Mouse (Mus musculus) forebrain, embryonic 14.5 days (tissue): Measurements from ENCODE around the gene Fmo2. TPM values are rescaled to one million over a fixed set of nuclear protein-coding genes. Genes with fewer than 3 reads are reported as not detected.

ENCODE experiments used
- ATAC-seq: fragments of 200-750 bp; cut with Nextera tagmentation; 2 replicates; pipeline ENCODE4 v1.8.0; 2017; ENCODE audit warnings: mild to moderate bottlenecking, moderate library complexity
- DNase-seq: peaks from one replicate; pipeline ENCODE4 v3.0.0-alpha.2; 2015; ENCODE audit warnings: low spot score
- H3K27ac ChIP-seq: fragments of 300-500 bp; sonication (generic); 2 replicates; pipeline ENCODE4 v1.5.1; 2014; ENCODE audit warnings: low read depth, mild to moderate bottlenecking, control low read depth, low read length, moderate library complexity
- H3K27me3 ChIP-seq: fragments of 300-500 bp; sonication (generic); replicated peaks from 2 replicates; pipeline ENCODE4 v1.6.1; 2014; ENCODE audit warnings: low read length, control low read depth, mixed read lengths; ENCODE audit not compliant: control insufficient read depth, insufficient read depth
- H3K36me3 ChIP-seq: fragments of 300-500 bp; sonication (generic); 2 replicates; pipeline ENCODE4 v1.6.1; 2014; ENCODE audit warnings: low read length, control low read depth; ENCODE audit not compliant: control insufficient read depth, insufficient read depth
- H3K4me1 ChIP-seq: fragments of 300-500 bp; sonication (generic); 2 replicates; pipeline ENCODE4 v1.6.1; 2014; ENCODE audit warnings: antibody characterized with exemption, low read length, control low read depth; ENCODE audit not compliant: control insufficient read depth, insufficient read depth
- H3K4me2 ChIP-seq: fragments of 300-500 bp; sonication (generic); 2 replicates; pipeline ENCODE4 v1.6.1; 2014; ENCODE audit warnings: mild to moderate bottlenecking, control low read depth, low read length
- H3K4me3 ChIP-seq: fragments of 300-500 bp; sonication (generic); 2 replicates; pipeline ENCODE4 v1.5.1; 2014; ENCODE audit warnings: low read depth, low read length, control low read depth
- H3K9ac ChIP-seq: fragments of 300-500 bp; sonication (generic); 2 replicates; pipeline ENCODE4 v1.6.1; 2014; ENCODE audit warnings: mild to moderate bottlenecking, low read length, control low read depth, moderate library complexity
- H3K9me3 ChIP-seq: fragments of 300-500 bp; sonication (generic); replicated peaks from 2 replicates; pipeline ENCODE4 v1.6.1; 2016; ENCODE audit warnings: low read length, control low read depth, mixed read lengths; ENCODE audit not compliant: control insufficient read depth
- WGBS: fragments of 180-500 bp; shearing (Covaris S2); extraction: QIAGEN DNeasy Blood & Tissue Kit; methylation state at CpG from one replicate; pipeline ENCODE4 v1.1.7; 2014; 5-methylcytosine and 5-hydroxymethylcytosine counted together
- polyA plus RNA-seq: library from polyadenylated mRNA; unstranded; fragments of >200 nt; fragmentation: Nextera tagmentation; extraction: Ambion mirVana; gene quantifications from 2 replicates; pipeline ENCODE4 v1.2.1, GENCODE M21; 2014

Fmo2 gene
- polyA plus RNA-seq, 1 experiment from 2014 or later: 0.06 TPM

GRCm38 (mm10) chr1:162875091-162875490 is 23.4 kb downstream of the Fmo2 start:
- H3K36me3 ChIP-seq: no peaks in the 10 kb centered on the region
- H3K9me3 ChIP-seq: no peaks in the 10 kb centered on the region
- H3K9ac ChIP-seq: no peak overlapping the region
- DNase-seq (no peak), ATAC-seq (no peak)
- H3K4me2 ChIP-seq: no peak overlapping the region
- no peaks in the 10 kb centered on the region for H3K4me1 ChIP-seq
- H3K27me3 ChIP-seq: no peaks in the 10 kb centered on the region
- no peak overlapping the region for H3K27ac ChIP-seq
- H3K4me3 ChIP-seq: no peak overlapping the region
- 91% methylated on average over 3 of the region's 3 CpGs for WGBS

DNA sequence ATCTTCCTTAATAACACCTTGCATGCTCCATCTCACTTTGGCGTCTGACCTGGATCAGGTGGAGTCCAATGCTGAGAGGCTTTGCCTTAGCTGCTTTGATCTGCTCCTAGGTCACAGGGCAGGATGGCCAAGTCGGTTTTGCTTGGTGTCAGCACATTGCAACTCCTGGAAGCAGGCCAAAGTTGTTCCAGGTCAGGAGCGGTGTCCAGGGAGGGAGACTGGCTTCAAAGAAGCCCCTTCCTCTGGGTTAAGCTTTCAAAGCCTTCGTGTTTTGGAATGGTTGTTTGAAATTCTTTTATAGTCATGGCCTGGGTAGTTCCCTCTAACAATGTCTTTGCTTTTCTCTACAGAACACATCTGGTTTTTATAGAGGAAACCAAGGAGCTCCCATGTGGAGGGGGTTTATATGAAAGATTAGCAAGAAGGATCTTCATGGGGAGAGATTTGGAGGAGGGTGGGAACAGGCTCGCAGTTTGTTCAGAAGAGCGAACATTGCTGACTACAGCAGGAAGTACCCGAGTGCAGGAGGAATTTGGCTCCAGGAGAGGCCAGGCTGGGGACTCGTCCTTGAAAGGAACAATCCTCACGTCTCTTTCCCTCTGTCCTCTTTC is 26.7 kb downstream of the Fmo2 start:
- ATAC-seq (no peak), DNase-seq (no peak)
- Histone ChIP-seq H3K4me3 (no peak overlapping the region), H3K36me3 (no peaks in the 10 kb centered on the region), H3K4me2 (no peak overlapping the region), H3K4me1 (no peaks in the 10 kb centered on the region), H3K9me3 (no peaks in the 10 kb centered on the region), H3K27me3 (no peaks in the 10 kb centered on the region), H3K27ac (no peak overlapping the region), H3K9ac (no peak overlapping the region)
- WGBS: 71% methylated on average over 9 of the region's 9 CpGs

GRCm38 (mm10) chr1:162870978-162871377 is 27.5 kb downstream of the Fmo2 start:
- Histone ChIP-seq H3K4me2 (no peak overlapping the region), H3K36me3 (no peaks in the 10 kb centered on the region), H3K27me3 (no peaks in the 10 kb centered on the region), H3K4me1 (no peaks in the 10 kb centered on the region), H3K27ac (no peak overlapping the region), H3K4me3 (no peak overlapping the region), H3K9me3 (no peaks in the 10 kb centered on the region), H3K9ac (no peak overlapping the region)
- 84% methylated on average over 7 of the region's 7 CpGs for WGBS
- ATAC-seq (no peak), DNase-seq (no peak)

DNA sequence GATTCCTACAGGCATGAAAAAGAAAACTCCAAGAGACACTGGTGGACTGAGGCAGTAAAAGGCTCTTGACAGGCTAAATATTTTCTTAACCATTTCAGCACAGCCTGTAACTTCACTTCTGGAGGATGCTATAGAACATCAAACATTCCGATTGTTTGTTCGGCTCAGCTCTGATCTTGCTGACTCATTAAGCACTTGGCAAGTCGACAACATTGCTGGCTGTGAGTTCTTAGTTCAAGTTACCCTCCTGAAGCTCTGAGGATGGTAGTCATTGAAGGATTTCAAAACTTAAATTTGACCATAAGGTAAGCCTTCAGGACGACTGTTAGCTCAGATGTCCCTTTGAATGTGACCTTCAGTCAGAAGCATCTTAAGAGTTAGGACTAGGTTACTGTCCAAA is 31.1 kb downstream of the Fmo2 start:
- no peak for ATAC-seq
- no peak overlapping the region for H3K4me3 ChIP-seq

GRCm38 (mm10) chr1:162866280-162866681 is 32.2 kb downstream of the Fmo2 start, which contains the start of gene Fmo1:
TSS of gene Fmo1 (minus strand) at chr1:162866610.
- Histone ChIP-seq H3K4me2 (no peak within 1 kb of the TSS), H3K27me3 (no peaks in the 10 kb centered on the region), H3K9ac (no peak within 1 kb of the TSS), H3K4me1 (no peaks in the 10 kb centered on the region), H3K36me3 (no peaks in the 10 kb centered on the region), H3K9me3 (no peaks in the 10 kb centered on the region), H3K27ac (no peak within 1 kb of the TSS), H3K4me3 (no peak within 1 kb of the TSS)
- ATAC-seq (no peak), DNase-seq (no peak)
- 80% methylated on average over 7 of the region's 7 CpGs for WGBS

More for the DNA sequence above, 31.1 kb downstream of the Fmo2 start:
- H3K4me1 ChIP-seq: no peaks in the 10 kb centered on the region
- no peaks in the 10 kb centered on the region for H3K9me3 ChIP-seq
- H3K27ac ChIP-seq: no peak overlapping the region
- no peaks in the 10 kb centered on the region for H3K36me3 ChIP-seq
- DNase-seq: no peak
- no peaks in the 10 kb centered on the region for H3K27me3 ChIP-seq
- no peak overlapping the region for H3K9ac ChIP-seq
- WGBS: 86% methylated on average over 4 of the region's 4 CpGs
- H3K4me2 ChIP-seq: no peak overlapping the region

DNA sequence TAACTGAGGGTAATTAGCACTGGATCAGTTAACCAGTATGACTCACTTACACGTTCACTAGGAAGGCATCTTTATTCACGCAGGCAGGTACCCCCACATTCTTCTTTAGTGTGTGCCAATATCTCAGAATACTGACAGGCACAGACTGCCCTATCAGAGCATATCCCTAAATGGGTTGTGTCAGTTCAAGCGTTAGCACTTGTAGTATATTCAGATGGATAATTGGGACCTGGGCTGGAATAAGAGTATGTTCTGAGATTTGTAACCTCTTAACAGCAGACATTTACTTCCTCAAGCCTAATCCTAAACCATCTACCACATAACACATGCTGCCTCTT is 33.1 kb downstream of the Fmo2 start:
- Histone ChIP-seq H3K27me3 (no peaks in the 10 kb centered on the region), H3K4me1 (no peaks in the 10 kb centered on the region), H3K9me3 (no peaks in the 10 kb centered on the region), H3K27ac (no peak overlapping the region), H3K4me2 (no peak overlapping the region), H3K4me3 (no peak overlapping the region), H3K9ac (no peak overlapping the region), H3K36me3 (no peaks in the 10 kb centered on the region)
- no peak for ATAC-seq
- WGBS: 58% methylated on average over 3 of the region's 3 CpGs
- no peak for DNase-seq

- 84% methylated on average over 8 of the region's 8 CpGs for WGBS
- DNase-seq: no peak
- no peak overlapping the region for H3K4me2 ChIP-seq
- no peaks in the 10 kb centered on the region for H3K9me3 ChIP-seq
- no peak overlapping the region for H3K27ac ChIP-seq
- no peaks in the 10 kb centered on the region for H3K4me1 ChIP-seq
- H3K4me3 ChIP-seq: no peak overlapping the region
- ATAC-seq: no peak
- no peaks in the 10 kb centered on the region for H3K36me3 ChIP-seq
- H3K27me3 ChIP-seq: no peaks in the 10 kb centered on the region
- H3K9ac ChIP-seq: no peak overlapping the region
Measured at GRCm38 (mm10) chr1:162864816-162865492, 33.6 kb downstream of the Fmo2 start.

DNA sequence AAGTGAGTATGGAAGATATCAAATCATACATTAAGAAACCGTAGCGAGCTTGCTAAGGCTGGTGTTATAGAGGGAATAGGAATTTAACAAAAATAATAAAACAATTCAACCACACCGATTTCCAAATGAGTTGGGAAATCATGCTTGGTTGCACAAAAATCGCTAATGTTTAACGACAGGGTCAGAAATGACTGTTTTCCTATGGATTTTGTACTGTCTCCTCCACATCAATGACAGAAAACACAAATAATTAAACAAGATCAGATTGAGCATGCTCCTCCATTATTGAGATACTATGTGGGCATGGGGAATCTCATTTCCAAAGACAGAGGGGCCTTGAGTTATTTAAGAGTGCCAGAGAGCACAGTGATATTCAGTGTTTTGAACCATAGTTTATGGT is 34.2 kb downstream of the Fmo2 start:
- Histone ChIP-seq H3K9me3 (no peaks in the 10 kb centered on the region), H3K4me2 (no peak overlapping the region), H3K9ac (no peak overlapping the region), H3K27ac (no peak overlapping the region), H3K4me3 (no peak overlapping the region), H3K27me3 (no peaks in the 10 kb centered on the region), H3K4me1 (no peaks in the 10 kb centered on the region), H3K36me3 (no peaks in the 10 kb centered on the region)
- DNase-seq (no peak), ATAC-seq (no peak)
- WGBS: 86% methylated on average over 5 of the region's 5 CpGs

- no peak for DNase-seq
- Histone ChIP-seq H3K27me3 (no peaks in the 10 kb centered on the region), H3K9me3 (no peaks in the 10 kb centered on the region), H3K4me1 (no peaks in the 10 kb centered on the region), H3K27ac (no peak overlapping the region), H3K9ac (no peak overlapping the region), H3K4me2 (no peak overlapping the region), H3K36me3 (no peaks in the 10 kb centered on the region), H3K4me3 (no peak overlapping the region)
- ATAC-seq: no peak
- WGBS: 97% methylated on average over 3 of the region's 3 CpGs
Measured at GRCm38 (mm10) chr1:162863579-162863978, 34.9 kb downstream of the Fmo2 start.
